Mouse (Mus musculus) kidney, embryonic 15.5 days (tissue): ENCODE data around the gene Lhb. TPM values are rescaled to one million over a fixed set of nuclear protein-coding genes. Genes with fewer than 3 reads are reported as not detected.

Experiments used
- ATAC-seq: fragments of 200-750 bp; cut with Nextera tagmentation; replicated peaks from 2 replicates; pipeline ENCODE4 v1.8.0; 2017; ENCODE audit warnings: moderate TSS enrichment; ENCODE audit not compliant: low FRiP score
- H3K27ac ChIP-seq: fragments of 300-500 bp; sonication (generic); 2 replicates; pipeline ENCODE4 v1.5.1; 2015; ENCODE audit warnings: mild to moderate bottlenecking, inconsistent platforms
- H3K27me3 ChIP-seq: fragments of 300-500 bp; sonication (generic); 2 replicates; pipeline ENCODE4 v1.6.1; 2015; ENCODE audit warnings: inconsistent platforms
- H3K36me3 ChIP-seq: fragments of 300-500 bp; sonication (generic); 2 replicates; pipeline ENCODE4 v1.6.1; 2015; ENCODE audit warnings: inconsistent platforms
- H3K4me1 ChIP-seq: fragments of 300-500 bp; sonication (generic); 2 replicates; pipeline ENCODE4 v1.6.1; 2015; ENCODE audit warnings: inconsistent platforms
- H3K4me2 ChIP-seq: fragments of 300-500 bp; sonication (generic); 2 replicates; pipeline ENCODE4 v1.6.1; 2015; ENCODE audit warnings: moderate library complexity, mild to moderate bottlenecking, inconsistent platforms
- H3K4me3 ChIP-seq: fragments of 300-500 bp; sonication (generic); replicated peaks from 2 replicates; pipeline ENCODE4 v1.5.1; 2015; ENCODE audit warnings: mild to moderate bottlenecking, inconsistent platforms
- H3K9ac ChIP-seq: fragments of 300-500 bp; sonication (generic); 2 replicates; pipeline ENCODE4 v1.6.1; 2015; ENCODE audit warnings: mild to moderate bottlenecking, inconsistent platforms
- H3K9me3 ChIP-seq: fragments of 300-500 bp; sonication (generic); replicated peaks from 2 replicates; pipeline ENCODE4 v1.6.1; 2016; ENCODE audit warnings: inconsistent platforms
- WGBS: fragments of 180-500 bp; shearing (Covaris S2); methylation state at CpG from one replicate; pipeline ENCODE4 v1.1.7; 2015; ENCODE audit warnings: mixed read lengths; 5-methylcytosine and 5-hydroxymethylcytosine counted together
- polyA plus RNA-seq: library from polyadenylated mRNA; unstranded; fragments of >200 nt; fragmentation: Nextera tagmentation; extraction: Ambion mirVana; gene quantifications from 2 replicates; pipeline ENCODE4 v1.2.1, GENCODE M21; 2015

The Lhb gene
- polyA plus RNA-seq, 1 experiment from 2014 or later = not detected

GRCm38 (mm10) chr7:45443526-45444420 is 23.2 kb downstream of the Lhb start:
- Histone ChIP-seq H3K27ac (no peak overlapping the region), H3K36me3 (peaks cover 69% of the 10 kb centered on the region), H3K9ac (no peak overlapping the region), H3K4me3 (no peak overlapping the region), H3K4me1 (peaks cover 6% of the 10 kb centered on the region; the same call in 1 of the 2 replicates), H3K4me2 (no peak overlapping the region), H3K27me3 (no peaks in the 10 kb centered on the region), H3K9me3 (no peaks in the 10 kb centered on the region)
- ATAC-seq = no peak
- 86% methylated on average over 22 of the region's 22 CpGs for WGBS

DNA sequence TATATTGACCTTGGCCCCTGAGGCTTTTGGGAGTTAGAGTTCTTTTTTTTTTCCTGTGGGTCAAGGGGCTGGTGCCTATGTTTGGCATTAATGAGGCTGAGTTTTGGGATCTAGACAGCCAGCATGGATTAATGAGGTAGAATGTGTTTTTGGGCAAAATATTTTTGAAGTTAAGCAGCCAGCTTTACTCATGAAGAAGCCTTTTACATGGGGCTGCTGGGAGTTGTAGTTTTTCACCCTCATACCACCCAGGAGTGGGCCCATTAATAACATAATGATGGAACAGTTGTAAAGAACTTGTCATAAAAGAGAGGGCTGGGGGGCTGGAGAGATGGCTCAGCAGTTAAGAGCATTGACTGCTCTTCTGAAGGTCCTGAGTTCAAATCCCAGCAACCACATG is 26.0 kb downstream of the Lhb start:
- Histone ChIP-seq H3K4me2 (no peak overlapping the region), H3K27ac (no peak overlapping the region), H3K9me3 (no peaks in the 10 kb centered on the region), H3K27me3 (no peaks in the 10 kb centered on the region), H3K4me1 (peaks cover 9% of the 10 kb centered on the region; the same call in 1 of the 2 replicates), H3K4me3 (no peak overlapping the region), H3K9ac (no peak overlapping the region), H3K36me3 (peaks cover 61% of the 10 kb centered on the region)
- no peak for ATAC-seq

- Histone ChIP-seq H3K36me3 (peaks cover 67% of the 10 kb centered on the region), H3K9me3 (no peaks in the 10 kb centered on the region), H3K4me2 (peak overlapping the region; percentile 9; the same call in 1 of the 2 replicates), H3K27ac (no peak overlapping the region), H3K9ac (no peak overlapping the region), H3K4me3 (no peak overlapping the region), H3K4me1 (peaks cover 10% of the 10 kb centered on the region; the same call in 1 of the 2 replicates), H3K27me3 (no peaks in the 10 kb centered on the region)
- no peak for ATAC-seq
- 35% methylated on average over 11 of the region's 11 CpGs for WGBS
These were observed 26.8 kb downstream of the Lhb start for GRCm38 (mm10) chr7:45447325-45447990.

- Histone ChIP-seq H3K27me3 (no peaks in the 10 kb centered on the region), H3K9ac (no peak overlapping the region), H3K4me2 (no peak overlapping the region), H3K4me1 (peaks cover 10% of the 10 kb centered on the region; the same call in 1 of the 2 replicates), H3K36me3 (peaks cover 67% of the 10 kb centered on the region), H3K27ac (no peak overlapping the region), H3K4me3 (no peak overlapping the region), H3K9me3 (no peaks in the 10 kb centered on the region)
- ATAC-seq = no peak
- 94% methylated on average over 1 of the region's 1 CpGs for WGBS
These were observed 29.4 kb downstream of the Lhb start for GRCm38 (mm10) chr7:45449974-45450373.

DNA sequence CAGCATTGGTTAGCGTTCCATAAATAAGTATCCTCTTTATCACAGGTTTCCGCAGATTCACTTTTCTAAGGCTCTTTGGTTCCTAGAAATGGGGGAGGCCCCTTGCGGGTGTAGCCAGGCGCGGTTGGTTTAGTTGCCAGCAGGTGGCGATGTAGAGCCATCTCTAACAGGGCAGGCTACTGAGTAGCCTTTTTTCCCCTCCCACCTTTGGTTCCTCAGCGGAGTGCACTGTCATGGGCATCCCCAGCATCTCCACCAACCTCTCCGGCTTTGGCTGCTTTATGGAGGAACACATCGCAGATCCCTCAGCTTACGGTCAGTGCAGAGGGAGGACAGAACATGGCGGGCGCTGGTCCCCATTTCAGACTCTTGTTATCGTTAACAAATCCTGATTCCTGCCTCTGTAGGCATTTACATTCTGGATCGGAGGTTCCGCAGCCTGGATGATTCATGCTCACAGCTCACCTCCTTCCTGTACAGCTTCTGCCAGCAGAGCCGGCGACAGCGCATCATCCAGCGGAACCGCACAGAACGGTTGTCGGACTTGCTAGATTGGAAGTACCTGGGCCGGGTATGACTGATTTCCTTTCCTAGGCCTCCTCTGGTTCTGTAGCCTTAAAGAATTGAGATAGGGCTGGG is 30.8 kb downstream of the Lhb start:
- Histone ChIP-seq H3K4me1 (peaks cover 10% of the 10 kb centered on the region), H3K27ac (no peak overlapping the region), H3K36me3 (peaks cover 68% of the 10 kb centered on the region), H3K9ac (no peak overlapping the region), H3K9me3 (no peaks in the 10 kb centered on the region), H3K4me3 (no peak overlapping the region), H3K27me3 (no peaks in the 10 kb centered on the region), H3K4me2 (no peak overlapping the region)
- ATAC-seq = 0 out of 2 replicates have a peak, but pooled peaks have one; percentile 46
- WGBS = 55% methylated on average over 23 of the region's 23 CpGs

- Histone ChIP-seq H3K27me3 (no peaks in the 10 kb centered on the region), H3K9me3 (no peaks in the 10 kb centered on the region), H3K4me1 (peaks cover 25% of the 10 kb centered on the region), H3K36me3 (peaks cover 66% of the 10 kb centered on the region), H3K4me2 (no peak overlapping the region), H3K4me3 (no peak overlapping the region), H3K9ac (no peak overlapping the region), H3K27ac (no peak overlapping the region)
- 91% methylated on average over 15 of the region's 15 CpGs for WGBS
- ATAC-seq = no peak
These were observed 34.4 kb downstream of the Lhb start for GRCm38 (mm10) chr7:45454971-45455370.

- H3K4me3 ChIP-seq = no peak overlapping the region
- ATAC-seq = no peak
- no peak overlapping the region for H3K4me2 ChIP-seq
- H3K27ac ChIP-seq = peak overlapping the region; percentile 52; the same call in 1 of the 2 replicates
- H3K9me3 ChIP-seq = no peaks in the 10 kb centered on the region
- H3K9ac ChIP-seq = no peak overlapping the region
- peaks cover 37% of the 10 kb centered on the region for H3K4me1 ChIP-seq
- no peaks in the 10 kb centered on the region for H3K27me3 ChIP-seq
- 75% methylated on average over 13 of the region's 13 CpGs for WGBS
- H3K36me3 ChIP-seq = peaks cover 61% of the 10 kb centered on the region
These were observed 35.5 kb downstream of the Lhb start for GRCm38 (mm10) chr7:45455932-45456696.

- ATAC-seq = no peak
- H3K27ac ChIP-seq = peak overlapping the region; percentile 52
- WGBS = 53% methylated on average over 9 of the region's 9 CpGs
- H3K27me3 ChIP-seq = no peaks in the 10 kb centered on the region
- peaks cover 38% of the 10 kb centered on the region for H3K4me1 ChIP-seq
- peaks cover 62% of the 10 kb centered on the region for H3K36me3 ChIP-seq
- H3K9me3 ChIP-seq = no peaks in the 10 kb centered on the region
- peak overlapping the region; percentile 69 for H3K4me2 ChIP-seq
- H3K4me3 ChIP-seq = peak overlapping the region; percentile 68; the same call in 1 of the 2 replicates
- no peak overlapping the region for H3K9ac ChIP-seq
These were observed 36.1 kb downstream of the Lhb start for GRCm38 (mm10) chr7:45456721-45457203.

DNA sequence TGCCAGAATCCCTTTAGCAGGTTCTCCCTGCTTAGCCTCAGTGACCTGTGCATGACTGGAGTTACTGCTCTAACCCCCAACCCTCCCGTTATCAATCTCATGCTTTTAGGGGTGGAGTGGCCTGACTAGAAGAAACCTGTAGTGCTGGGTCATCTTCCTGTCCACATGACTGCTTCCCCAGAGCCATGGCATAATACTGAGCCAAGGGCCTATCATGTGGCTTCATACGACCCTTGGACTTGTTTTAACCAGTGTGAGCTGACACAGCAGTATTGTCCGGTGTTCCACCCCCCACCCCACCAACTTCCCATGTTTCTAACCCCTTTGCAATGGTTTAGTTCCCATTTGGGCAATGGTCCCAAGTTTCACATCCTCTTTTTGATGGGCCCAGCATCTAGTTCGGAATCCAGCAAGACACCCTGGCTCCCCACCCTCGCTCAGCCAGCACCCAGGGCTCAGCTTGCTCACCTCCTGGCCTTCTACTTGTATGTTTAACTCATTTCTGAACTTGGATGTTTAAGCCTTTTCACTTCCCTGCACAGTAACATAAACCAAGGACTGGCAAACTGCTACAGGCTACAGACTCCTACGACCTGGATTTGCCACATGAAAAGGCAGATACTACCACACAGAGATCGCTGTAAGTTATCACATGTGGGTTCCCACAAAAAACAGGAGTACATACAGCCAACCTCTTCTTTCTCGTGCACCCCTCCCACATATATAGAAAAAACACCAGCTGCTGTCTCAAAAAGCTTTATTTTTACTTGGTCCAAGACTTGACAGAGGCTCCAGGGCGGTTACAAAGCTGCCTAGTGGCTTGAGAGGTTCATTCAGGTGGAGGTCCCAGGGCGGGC is 36.8 kb downstream of the Lhb start:
- WGBS = 56% methylated on average over 10 of the region's 10 CpGs
- H3K27ac ChIP-seq = peak overlapping the region; percentile 52
- H3K27me3 ChIP-seq = no peaks in the 10 kb centered on the region
- peaks cover 62% of the 10 kb centered on the region for H3K36me3 ChIP-seq
- peak overlapping the region; percentile 69 for H3K4me2 ChIP-seq
- H3K4me3 ChIP-seq = peak overlapping the region; percentile 68
- no peak for ATAC-seq
- H3K9me3 ChIP-seq = no peaks in the 10 kb centered on the region
- H3K4me1 ChIP-seq = peaks cover 41% of the 10 kb centered on the region
- H3K9ac ChIP-seq = peak overlapping the region; percentile 64

DNA sequence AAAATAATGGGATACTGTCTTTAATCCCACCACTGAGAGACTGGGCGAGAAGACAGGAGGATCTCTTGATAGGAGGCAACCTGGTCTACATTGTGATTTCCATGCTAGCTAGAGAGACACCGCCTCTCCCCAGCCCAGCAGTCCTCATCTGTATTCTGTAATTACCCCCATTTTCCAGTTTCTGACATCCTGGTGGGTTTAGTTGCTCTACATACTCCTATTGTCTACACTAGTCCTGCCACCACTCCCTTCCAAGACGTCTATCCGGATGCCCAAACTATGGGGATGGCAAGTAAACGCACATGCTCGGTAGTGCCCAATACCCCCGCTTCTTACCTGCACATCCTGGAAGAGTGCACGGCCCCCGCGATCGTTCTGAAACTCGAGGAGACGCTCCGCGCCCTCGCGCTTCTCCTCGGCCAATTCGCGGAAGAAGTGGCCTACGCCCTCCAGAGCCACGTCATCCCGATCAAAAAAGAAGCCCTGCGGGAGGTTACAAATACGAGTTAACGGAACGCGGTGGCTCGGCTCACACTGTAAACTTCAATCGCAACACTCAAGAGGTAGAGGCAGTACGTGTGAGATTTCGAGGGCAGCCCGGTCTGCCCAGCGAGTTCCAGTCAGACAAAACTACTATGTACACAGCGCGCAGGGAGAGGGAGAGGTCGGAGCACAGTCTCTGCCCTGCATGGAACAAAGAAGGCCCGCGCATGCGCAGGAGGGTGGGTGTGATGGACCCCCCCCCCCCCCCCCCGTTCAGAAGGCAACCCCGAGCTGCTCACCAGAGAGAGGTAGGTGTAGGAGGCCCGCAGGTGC is 38.3 kb downstream of the Lhb start:
- peak overlapping the region; percentile 94 for H3K27ac ChIP-seq
- WGBS = under 1% methylated on average over 43 of the region's 43 CpGs
- peaks cover 63% of the 10 kb centered on the region for H3K36me3 ChIP-seq
- H3K4me2 ChIP-seq = peak overlapping the region; percentile 69
- peaks cover 41% of the 10 kb centered on the region for H3K4me1 ChIP-seq
- H3K9me3 ChIP-seq = no peaks in the 10 kb centered on the region
- peak overlapping the region; percentile 64 for H3K9ac ChIP-seq
- peak overlapping the region; percentile 68 for H3K4me3 ChIP-seq
- no peaks in the 10 kb centered on the region for H3K27me3 ChIP-seq
- peak; percentile 68 for ATAC-seq
